Mouse (Mus musculus) limb, embryonic 14.5 days (tissue): Measurements from ENCODE around the gene Eif5a. TPM values are rescaled to one million over a fixed set of nuclear protein-coding genes. Genes with fewer than 3 reads are reported as not detected.

Experiments used
- ATAC-seq: fragments of 200-750 bp; cut with Nextera tagmentation; 2 replicates; pipeline ENCODE4 v1.8.0; 2017; ENCODE audit warnings: low read depth, moderate number of reproducible peaks, moderate TSS enrichment; ENCODE audit not compliant: low FRiP score
- DNase-seq: peaks from one replicate; pipeline ENCODE4 v3.0.0-alpha.2; 2015; ENCODE audit warnings: low spot score
- H3K27ac ChIP-seq: fragments of 300-500 bp; sonication (generic); replicated peaks from 2 replicates; pipeline ENCODE4 v1.5.1; 2014; ENCODE audit warnings: low read depth, mild to moderate bottlenecking, low read length, moderate library complexity, mixed read lengths
- H3K27me3 ChIP-seq: fragments of 300-500 bp; sonication (generic); 2 replicates; pipeline ENCODE4 v1.6.1; 2014; ENCODE audit warnings: low read length, mixed read lengths; ENCODE audit not compliant: control insufficient read depth, insufficient read depth
- H3K36me3 ChIP-seq: fragments of 300-500 bp; sonication (generic); 2 replicates; pipeline ENCODE4 v1.6.1; 2014; ENCODE audit warnings: mild to moderate bottlenecking, low read length, moderate library complexity, mixed read lengths; ENCODE audit not compliant: control insufficient read depth, insufficient read depth
- H3K4me1 ChIP-seq: fragments of 300-500 bp; sonication (generic); 2 replicates; pipeline ENCODE4 v1.6.1; 2014; ENCODE audit warnings: antibody characterized with exemption, low read length, mixed read lengths; ENCODE audit not compliant: control insufficient read depth, insufficient read depth
- H3K4me2 ChIP-seq: fragments of 300-500 bp; sonication (generic); replicated peaks from 2 replicates; pipeline ENCODE4 v1.6.1; 2014; ENCODE audit warnings: low read depth, mild to moderate bottlenecking, low read length, moderate library complexity; ENCODE audit not compliant: severe bottlenecking
- H3K4me3 ChIP-seq: fragments of 300-500 bp; sonication (generic); replicated peaks from 2 replicates; pipeline ENCODE4 v1.5.1; 2014; ENCODE audit warnings: low read length
- H3K9ac ChIP-seq: fragments of 300-500 bp; sonication (generic); 2 replicates; pipeline ENCODE4 v1.6.1; 2014; ENCODE audit warnings: mild to moderate bottlenecking, low read depth, low read length, moderate library complexity; ENCODE audit not compliant: severe bottlenecking
- H3K9me3 ChIP-seq: fragments of 300-500 bp; sonication (generic); 2 replicates; pipeline ENCODE4 v1.6.1; 2016; ENCODE audit warnings: low read length; ENCODE audit not compliant: control insufficient read depth
- POLR2A ChIP-seq: fragments of 200-500 bp; IDR thresholded peaks from 2 replicates; pipeline ENCODE4 v1.8.0; 2012; ENCODE audit warnings: inconsistent platforms, mild to moderate bottlenecking, moderate library complexity, borderline replicate concordance; ENCODE audit not compliant: insufficient read depth, insufficient read length; ENCODE audit errors: extremely low read depth
- WGBS: fragments of 180-500 bp; shearing (Covaris S2); extraction: QIAGEN DNeasy Blood & Tissue Kit; methylation state at CpG from one replicate; pipeline ENCODE4 v1.1.7; 2014; 5-methylcytosine and 5-hydroxymethylcytosine counted together
- polyA plus RNA-seq, 2 experiments: library from polyadenylated mRNA; depleted of rRNA in 1 of 2; stranded (reverse) in 1 of 2; unstranded in 1 of 2; fragments of >200 nt; fragmentation: Nextera tagmentation in 1 of 2; extraction: Ambion mirVana in 1 of 2; gene quantifications; 2 replicates each; pipeline versions ENCODE4 v1.2.1 to v1.2.3; 2012 to 2014

Gene Eif5a
- polyA plus RNA-seq, 2 experiments = 1,079 to 1,603 TPM

GRCm38 (mm10) chr11:69940962-69941361 lies 19.2 kb upstream of the Eif5a start:
- no peaks in the 10 kb centered on the region for H3K9me3 ChIP-seq
- ATAC-seq = no peak
- H3K27ac ChIP-seq = no peak overlapping the region
- no peak for TF ChIP-seq POLR2A
- H3K4me2 ChIP-seq = no peak overlapping the region
- H3K36me3 ChIP-seq = peaks cover 36% of the 10 kb centered on the region
- H3K4me3 ChIP-seq = no peak overlapping the region
- H3K27me3 ChIP-seq = no peaks in the 10 kb centered on the region
- peaks cover 23% of the 10 kb centered on the region for H3K4me1 ChIP-seq
- WGBS = 76% methylated on average over 4 of the region's 4 CpGs
- no peak overlapping the region for H3K9ac ChIP-seq
- no peak for DNase-seq

GRCm38 (mm10) chr11:69939731-69940130 lies 18.0 kb upstream of the Eif5a start:
- Histone ChIP-seq H3K36me3 (peaks cover 24% of the 10 kb centered on the region), H3K9ac (no peak overlapping the region), H3K9me3 (no peaks in the 10 kb centered on the region), H3K27me3 (no peaks in the 10 kb centered on the region), H3K4me1 (peaks cover 23% of the 10 kb centered on the region), H3K4me2 (no peak overlapping the region), H3K27ac (no peak overlapping the region), H3K4me3 (no peak overlapping the region)
- ATAC-seq (no peak), DNase-seq (no peak)
- 91% methylated on average over 17 of the region's 17 CpGs for WGBS
- no peak for TF ChIP-seq POLR2A

GRCm38 (mm10) chr11:69939181-69939580 lies 17.4 kb upstream of the Eif5a start:
- ATAC-seq (no peak), DNase-seq (no peak)
- Histone ChIP-seq H3K36me3 (peaks cover 18% of the 10 kb centered on the region), H3K9ac (no peak overlapping the region), H3K4me2 (no peak overlapping the region), H3K9me3 (no peaks in the 10 kb centered on the region), H3K27me3 (no peaks in the 10 kb centered on the region), H3K4me3 (no peak overlapping the region), H3K27ac (no peak overlapping the region), H3K4me1 (peaks cover 26% of the 10 kb centered on the region)
- no peak for TF ChIP-seq POLR2A
- 68% methylated on average over 5 of the region's 5 CpGs for WGBS

- H3K4me1 ChIP-seq = peaks cover 26% of the 10 kb centered on the region
- ATAC-seq (no peak), DNase-seq (no peak)
- no peak overlapping the region for H3K4me3 ChIP-seq
- H3K36me3 ChIP-seq = peaks cover 12% of the 10 kb centered on the region
- H3K4me2 ChIP-seq = no peak overlapping the region
- WGBS = 26% methylated on average over 9 of the region's 9 CpGs
- TF ChIP-seq POLR2A = no peak
- H3K27ac ChIP-seq = no peak overlapping the region
- H3K9me3 ChIP-seq = no peaks in the 10 kb centered on the region
- H3K9ac ChIP-seq = no peak overlapping the region
- H3K27me3 ChIP-seq = no peaks in the 10 kb centered on the region
Measured at GRCm38 (mm10) chr11:69938401-69938979, 16.7 kb upstream of the Eif5a start.

- DNase-seq (no peak), ATAC-seq (no peak)
- H3K27me3 ChIP-seq = no peaks in the 10 kb centered on the region
- H3K9me3 ChIP-seq = no peaks in the 10 kb centered on the region
- no peak overlapping the region for H3K9ac ChIP-seq
- peaks cover 26% of the 10 kb centered on the region for H3K4me1 ChIP-seq
- peaks cover 6% of the 10 kb centered on the region for H3K36me3 ChIP-seq
- H3K4me2 ChIP-seq = no peak overlapping the region
- no peak for TF ChIP-seq POLR2A
- 58% methylated on average over 4 of the region's 5 CpGs for WGBS
- no peak overlapping the region for H3K27ac ChIP-seq
- no peak overlapping the region for H3K4me3 ChIP-seq
Measured at GRCm38 (mm10) chr11:69937834-69938233, 16.1 kb upstream of the Eif5a start.

GRCm38 (mm10) chr11:69937385-69937784 lies 15.6 kb upstream of the Eif5a start:
- no peaks in the 10 kb centered on the region for H3K9me3 ChIP-seq
- no peak overlapping the region for H3K4me3 ChIP-seq
- WGBS = 48% methylated on average over 4 of the region's 4 CpGs
- H3K27me3 ChIP-seq = no peaks in the 10 kb centered on the region
- no peak for TF ChIP-seq POLR2A
- DNase-seq (no peak), ATAC-seq (no peak)
- H3K36me3 ChIP-seq = peaks cover 3% of the 10 kb centered on the region
- 0 out of 2 replicates have a peak overlapping the region, but pooled peaks have one; percentile 10 for H3K4me2 ChIP-seq
- peaks cover 26% of the 10 kb centered on the region for H3K4me1 ChIP-seq
- H3K27ac ChIP-seq = no peak overlapping the region
- no peak overlapping the region for H3K9ac ChIP-seq
